Mouse (Mus musculus) neural tube, embryonic 10.5 days (tissue): Measurements from ENCODE around the gene Suclg2.

Experiments
- DNase-seq: peaks from one replicate; pipeline ENCODE4 v3.0.0-alpha.2; 2017; ENCODE audit warnings: low spot score; ENCODE audit errors: extremely low spot score

The Suclg2 gene

DNA sequence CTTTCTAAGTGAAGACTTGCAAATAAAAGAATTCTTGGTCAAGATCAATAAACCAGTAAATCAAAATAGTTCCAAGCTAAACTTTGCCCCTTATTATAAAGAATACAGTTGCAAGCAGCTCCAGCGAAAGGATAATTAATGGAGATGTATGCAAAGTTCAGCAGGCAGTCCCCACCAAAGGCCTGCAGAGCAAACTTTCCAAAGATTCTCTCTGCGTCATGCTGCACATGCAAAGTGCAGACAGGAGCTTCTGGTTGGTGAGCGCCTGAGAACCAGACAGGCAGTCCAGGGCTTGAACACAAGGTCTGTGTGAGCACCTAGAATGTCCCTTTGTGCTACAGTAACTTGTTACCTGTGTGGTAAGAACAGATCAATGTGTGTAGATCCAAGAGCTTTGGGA lies 147.0 kb downstream of the Suclg2 start:
- no peak for DNase-seq

DNA sequence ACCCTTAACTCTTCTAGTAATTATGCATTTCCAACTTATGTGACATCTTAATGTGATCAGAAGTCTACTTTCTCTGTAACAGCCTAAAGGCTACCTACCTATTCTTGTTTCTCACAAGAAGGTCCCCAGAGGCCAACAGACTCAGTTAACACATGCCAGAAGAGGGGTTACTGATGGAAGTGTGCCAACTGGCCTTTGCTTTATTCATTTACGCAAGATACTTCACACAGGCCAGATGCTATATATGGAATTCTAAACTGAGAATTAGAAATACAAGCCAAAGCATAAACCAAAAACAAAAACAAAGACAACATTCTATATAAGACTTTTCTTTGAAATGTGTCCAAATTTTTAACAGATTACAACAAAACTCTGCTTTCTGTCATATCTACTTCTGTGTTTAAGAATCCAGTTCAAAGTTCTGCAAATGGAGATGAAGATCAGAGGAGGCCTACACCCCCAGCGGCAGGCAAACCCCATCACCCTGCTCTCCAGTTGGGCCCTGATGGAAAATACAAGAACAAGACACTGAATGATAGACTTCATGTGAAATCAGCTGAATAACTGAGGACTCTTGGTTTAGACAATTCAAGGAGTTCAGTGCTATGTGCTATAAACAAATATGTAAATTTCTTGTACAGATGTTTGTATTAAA lies 155.1 kb downstream of the Suclg2 start:
- no peak for DNase-seq

DNA sequence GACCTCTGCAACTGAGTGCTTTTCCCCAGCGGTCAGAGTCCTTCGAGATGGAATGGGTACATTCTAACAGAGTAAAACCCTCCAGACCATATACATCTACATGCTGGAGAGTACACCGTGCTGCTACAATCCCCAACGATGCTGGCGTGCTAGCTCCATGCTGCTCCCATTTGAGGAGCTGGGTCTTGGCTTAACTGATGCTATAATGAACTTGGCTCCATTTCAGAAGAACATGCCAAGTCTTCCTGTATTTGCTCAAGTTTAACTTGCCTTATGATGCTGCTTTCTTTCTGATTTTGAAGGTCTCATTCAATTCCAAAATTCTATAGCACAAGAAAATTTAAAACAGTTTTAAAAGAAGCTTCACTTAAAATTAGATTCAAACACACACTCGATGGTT lies 162.3 kb downstream of the Suclg2 start:
- no peak for DNase-seq

GRCm38 (mm10) chr6:95552339-95552950 lies 166.2 kb downstream of the Suclg2 start:
- no peak for DNase-seq

- no peak for DNase-seq
Observed at GRCm38 (mm10) chr6:95551000-95551399, 167.6 kb downstream of the Suclg2 start.

DNA sequence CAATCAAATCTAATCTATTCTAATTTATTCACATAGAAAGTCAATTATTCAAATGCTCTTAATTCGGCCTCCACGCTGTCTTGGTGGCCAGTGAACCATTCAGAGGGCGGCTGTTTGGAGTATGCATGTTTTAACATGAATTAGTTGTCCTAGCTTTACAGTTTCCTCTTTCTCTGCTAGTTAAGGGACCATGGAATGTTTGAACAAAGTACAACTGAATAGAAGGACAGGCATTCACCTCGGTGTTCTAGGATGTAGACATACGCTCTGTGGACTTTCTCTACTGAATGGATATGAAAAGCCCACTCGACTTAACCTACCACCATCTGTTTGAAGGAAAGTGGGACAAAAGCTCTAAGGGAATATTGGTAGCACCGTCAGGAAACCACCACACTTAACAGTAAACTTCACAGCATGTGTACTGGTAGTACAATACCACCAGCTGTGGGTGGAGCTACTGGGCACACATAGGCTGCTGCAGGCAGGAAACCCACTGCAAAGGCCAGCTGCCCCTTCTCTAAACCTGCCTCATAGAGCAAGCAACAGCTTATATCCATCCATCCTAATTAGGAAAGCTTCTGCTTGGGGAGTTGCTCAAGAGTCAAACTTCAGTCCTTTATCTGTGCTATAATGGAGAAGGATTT lies 172.3 kb downstream of the Suclg2 start:
- DNase-seq = no peak

GRCm38 (mm10) chr6:95545714-95546113 lies 172.9 kb downstream of the Suclg2 start:
- DNase-seq = no peak

GRCm38 (mm10) chr6:95545296-95545695 lies 173.3 kb downstream of the Suclg2 start:
- no peak for DNase-seq

- DNase-seq = no peak
Observed at GRCm38 (mm10) chr6:95535191-95535590, 183.4 kb downstream of the Suclg2 start.

GRCm38 (mm10) chr6:95519846-95520245 lies 198.8 kb downstream of the Suclg2 start:
- DNase-seq = no peak

- no peak for DNase-seq
Observed at GRCm38 (mm10) chr6:95518406-95518805, 200.2 kb downstream of the Suclg2 start.

GRCm38 (mm10) chr6:95515721-95516120 lies 202.9 kb downstream of the Suclg2 start:
- DNase-seq = no peak

DNA sequence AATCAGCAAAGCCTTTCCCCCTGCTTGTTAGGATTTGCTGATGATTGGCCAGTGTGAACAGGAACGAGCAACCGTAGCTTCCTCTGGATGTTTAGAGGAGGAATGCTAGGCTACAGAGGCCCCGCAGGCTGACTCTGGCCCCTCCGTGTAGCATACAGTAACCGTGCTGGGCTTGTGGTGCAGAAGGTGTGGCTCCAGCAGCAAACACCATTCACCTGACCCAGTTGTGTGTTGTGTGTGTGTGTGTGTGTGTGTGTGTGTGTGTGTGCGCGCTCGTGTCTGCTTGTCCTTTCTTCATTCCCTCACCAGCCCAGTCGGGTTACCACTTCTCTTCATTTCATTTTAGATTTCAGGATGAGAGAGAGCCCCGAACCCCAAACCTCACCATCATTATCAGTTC lies 203.9 kb downstream of the Suclg2 start:
- no peak for DNase-seq

DNA sequence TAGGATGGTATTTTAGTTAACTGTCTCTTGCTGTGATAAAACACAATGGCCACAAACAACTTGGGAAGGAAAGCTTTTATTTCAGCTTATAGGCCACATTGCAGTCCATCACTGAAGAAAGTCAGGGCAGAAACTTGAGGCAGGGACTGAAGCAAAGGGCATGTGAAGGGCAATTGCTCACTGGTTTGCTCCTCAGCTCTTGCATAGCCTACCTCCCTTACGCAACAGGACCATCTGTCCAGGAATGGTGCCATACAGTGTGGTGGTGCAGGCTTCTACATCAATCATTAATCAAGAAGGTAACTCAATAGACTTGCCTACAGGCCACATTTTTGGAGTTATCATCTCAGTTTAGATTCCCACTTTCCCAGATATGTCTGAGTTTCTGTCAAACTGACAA lies 206.9 kb downstream of the Suclg2 start:
- no peak for DNase-seq

DNA sequence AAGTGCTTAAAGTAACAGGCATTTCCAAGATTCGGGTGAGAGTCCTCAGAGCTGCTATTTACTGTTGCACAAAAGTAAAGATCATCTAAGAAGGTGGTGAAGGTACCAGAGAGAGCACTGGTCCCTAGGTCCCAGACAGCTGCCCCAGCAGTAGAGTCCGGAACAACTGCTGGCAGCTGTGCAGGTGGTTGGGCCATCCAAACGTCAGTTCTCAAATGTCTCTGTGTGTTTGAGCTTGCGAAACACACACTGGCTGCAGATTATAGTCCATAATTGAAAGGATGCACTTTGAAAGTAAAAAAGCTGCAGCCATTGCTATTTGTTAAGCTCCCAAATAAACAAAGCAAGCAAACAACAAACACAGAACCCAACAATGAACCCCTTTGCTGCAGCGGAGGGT lies 217.8 kb downstream of the Suclg2 start:
- DNase-seq = no peak

GRCm38 (mm10) chr6:95499639-95500038 lies 219.0 kb downstream of the Suclg2 start:
- DNase-seq = no peak

GRCm38 (mm10) chr6:95492216-95492956 lies 226.2 kb downstream of the Suclg2 start:
- peak; percentile 8 for DNase-seq

- no peak for DNase-seq
Observed at GRCm38 (mm10) chr6:95491043-95491442, 227.6 kb downstream of the Suclg2 start.

- peak; percentile 8 for DNase-seq
Observed at GRCm38 (mm10) chr6:95485791-95486190, 232.8 kb downstream of the Suclg2 start.

DNA sequence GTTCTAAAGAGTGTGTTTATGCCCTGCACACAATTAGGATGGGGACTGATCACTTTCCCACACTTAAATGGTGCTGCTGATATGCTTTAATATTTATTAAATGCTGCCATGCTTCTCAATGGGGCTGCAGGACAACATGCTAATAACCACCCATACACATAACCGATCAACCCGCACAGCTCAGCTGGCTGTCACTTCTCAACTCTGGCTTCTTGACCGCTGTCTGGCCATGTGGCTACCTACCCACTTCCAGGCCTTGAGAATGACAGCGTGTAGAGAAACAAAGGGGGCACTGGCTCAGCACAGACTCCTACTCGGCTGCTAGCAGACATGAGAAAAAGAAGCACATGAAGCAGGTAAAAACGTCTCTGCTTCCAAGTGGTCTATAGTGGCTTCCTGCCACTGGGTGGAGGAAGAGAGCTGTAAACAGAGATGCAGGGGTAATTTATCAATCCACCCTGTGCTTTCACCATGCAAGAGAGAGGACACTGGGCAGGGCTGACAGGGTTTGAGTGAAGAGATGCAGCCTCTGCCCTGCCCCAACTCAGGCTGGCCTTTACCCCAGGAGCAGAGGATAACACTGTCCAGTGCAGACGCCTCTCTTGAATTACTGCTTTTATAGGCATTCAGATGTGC lies 234.3 kb downstream of the Suclg2 start:
- peak; percentile 39 for DNase-seq

DNA sequence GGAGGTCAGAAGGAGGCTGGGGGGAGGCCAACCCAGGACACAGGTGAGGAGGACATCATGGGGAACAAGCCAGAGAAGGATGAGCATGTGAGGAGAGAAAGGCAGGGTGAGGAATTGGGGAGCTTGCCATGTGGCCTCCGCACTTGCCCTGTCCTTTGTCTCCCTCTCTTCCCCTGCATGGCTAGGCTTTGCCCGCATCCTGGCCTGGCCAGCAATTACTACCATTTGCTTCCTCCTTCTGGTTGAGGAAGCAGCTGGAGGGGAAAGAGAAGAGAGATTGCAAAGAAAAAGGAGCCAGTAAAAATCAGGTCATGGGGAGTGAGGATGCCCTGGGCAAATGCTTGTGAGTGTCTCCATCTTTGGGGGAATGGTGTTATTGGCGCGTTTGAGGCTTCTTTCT lies 234.9 kb downstream of the Suclg2 start:
- DNase-seq = no peak

GRCm38 (mm10) chr6:95483127-95483526 lies 235.5 kb downstream of the Suclg2 start:
- DNase-seq = no peak
